Mouse (Mus musculus) frontal cortex, adult (tissue): ENCODE data around the gene 1810046K07Rik.

Experiments used
- ATAC-seq: cut with Nextera tagmentation; 2 replicates; pipeline ENCODE4 v1.9.2; 2017; ENCODE audit warnings: mild to moderate bottlenecking, moderate library complexity, mixed read lengths; ENCODE audit not compliant: low TSS enrichment

Gene 1810046K07Rik

GRCm38 (mm10) chr9:51305146-51305545 is 23.6 kb downstream of the 1810046K07Rik start:
- ATAC-seq = peak; percentile 80

- no peak for ATAC-seq
Measured at GRCm38 (mm10) chr9:51303980-51304379, 24.7 kb downstream of the 1810046K07Rik start.

DNA sequence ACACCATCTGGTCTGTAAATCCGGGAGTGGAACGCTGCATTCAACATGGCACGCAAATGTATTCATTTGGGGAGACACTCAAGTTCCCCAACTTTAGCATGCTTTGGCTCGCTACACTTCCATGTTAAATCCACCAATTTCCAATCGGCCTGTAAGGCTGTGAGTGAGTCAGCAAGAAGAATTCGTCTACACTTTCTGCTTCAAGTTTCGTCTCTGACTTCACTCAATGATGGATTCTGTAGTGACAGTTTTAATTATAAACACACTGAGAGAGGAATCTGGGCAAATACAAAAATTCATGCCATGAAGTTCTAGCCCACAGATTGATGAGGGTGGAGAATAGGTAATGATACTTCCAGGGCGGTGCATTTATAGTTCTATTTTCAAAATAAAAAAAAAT is 35.2 kb downstream of the 1810046K07Rik start:
- no peak for ATAC-seq

GRCm38 (mm10) chr9:51292674-51293073 is 36.0 kb downstream of the 1810046K07Rik start:
- ATAC-seq = peak; percentile 95

DNA sequence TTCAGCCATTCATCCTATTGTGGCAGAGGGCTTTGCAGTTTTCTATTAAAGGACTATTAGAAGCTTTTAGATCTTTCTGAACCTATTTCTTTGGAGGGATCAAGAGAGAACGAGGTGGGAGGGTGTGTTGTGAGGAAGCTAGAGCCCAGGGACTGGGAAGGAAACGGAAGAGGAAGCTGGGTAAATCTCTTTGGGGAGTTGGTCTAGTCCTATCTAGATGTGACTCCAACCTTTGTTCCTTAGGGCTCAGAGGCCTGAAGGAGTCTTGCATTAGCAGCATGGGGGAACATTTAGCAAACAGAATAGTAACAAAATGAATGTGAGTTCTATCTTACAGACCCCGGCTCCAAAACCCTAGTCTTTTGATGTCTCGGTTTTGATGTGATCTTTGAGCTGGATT is 37.7 kb downstream of the 1810046K07Rik start:
- ATAC-seq = no peak

GRCm38 (mm10) chr9:51286079-51286478 is 42.6 kb downstream of the 1810046K07Rik start:
- ATAC-seq = no peak

- peak; percentile 98 for ATAC-seq
Measured at GRCm38 (mm10) chr9:51278500-51279381, 50.0 kb downstream of the 1810046K07Rik start, which contains the start of gene Colca2. Colca2 (minus strand) TSS chr9:51278569.

- ATAC-seq = no peak
Measured at GRCm38 (mm10) chr9:51277834-51278498, 50.8 kb downstream of the 1810046K07Rik start.

- ATAC-seq = no peak
Measured at GRCm38 (mm10) chr9:51274678-51275077, 54.0 kb downstream of the 1810046K07Rik start.

DNA sequence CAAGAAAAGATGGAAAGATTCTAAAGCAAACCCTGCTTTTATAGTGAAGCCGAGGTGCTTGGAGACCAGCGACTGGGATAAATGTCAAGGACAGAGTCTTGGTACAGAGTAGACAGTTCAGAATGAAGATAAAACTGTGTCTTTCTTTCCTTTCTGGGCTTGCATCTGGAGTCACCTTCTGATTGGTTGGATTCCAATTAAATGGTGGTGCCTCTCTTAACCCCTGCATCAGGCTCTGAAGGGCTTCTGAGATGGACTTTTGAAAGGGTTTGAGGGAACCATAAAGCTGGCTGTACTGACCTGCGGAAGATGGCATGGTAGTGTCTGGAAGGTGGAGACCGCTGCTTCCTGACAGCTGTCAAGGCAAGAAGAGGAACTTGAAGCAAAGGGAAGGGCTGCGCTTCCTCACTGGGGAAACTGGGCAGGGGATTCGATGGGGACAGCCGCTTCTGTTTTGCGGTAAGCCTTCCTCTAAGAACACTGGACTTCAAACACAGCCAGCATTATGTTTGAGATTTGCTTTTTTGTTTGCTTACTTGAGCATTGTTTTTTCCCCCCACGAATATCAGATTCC is 55.0 kb downstream of the 1810046K07Rik start:
- no peak for ATAC-seq

- no peak for ATAC-seq
Measured at GRCm38 (mm10) chr9:51272102-51272501, 56.6 kb downstream of the 1810046K07Rik start.

DNA sequence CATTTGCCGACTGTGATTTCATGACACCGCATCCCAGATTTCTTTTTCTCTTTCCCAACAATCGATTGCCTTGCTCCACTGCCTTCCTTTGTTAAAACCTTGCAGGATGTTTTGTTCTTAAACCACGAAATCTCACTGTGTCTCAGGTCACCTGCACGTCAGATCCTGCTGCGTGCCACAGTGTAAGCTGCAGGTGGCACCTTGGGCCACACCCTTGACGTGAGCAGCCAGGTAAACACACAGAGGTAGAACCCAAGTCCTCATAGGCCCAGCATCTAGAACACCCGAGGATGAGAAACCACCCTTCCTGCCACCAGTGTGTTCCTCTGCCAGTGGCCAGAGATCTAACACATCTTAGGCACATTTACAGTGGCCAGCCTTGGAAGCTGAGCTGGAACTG is 57.6 kb downstream of the 1810046K07Rik start:
- no peak for ATAC-seq

GRCm38 (mm10) chr9:51268852-51269251 is 59.9 kb downstream of the 1810046K07Rik start:
- no peak for ATAC-seq

DNA sequence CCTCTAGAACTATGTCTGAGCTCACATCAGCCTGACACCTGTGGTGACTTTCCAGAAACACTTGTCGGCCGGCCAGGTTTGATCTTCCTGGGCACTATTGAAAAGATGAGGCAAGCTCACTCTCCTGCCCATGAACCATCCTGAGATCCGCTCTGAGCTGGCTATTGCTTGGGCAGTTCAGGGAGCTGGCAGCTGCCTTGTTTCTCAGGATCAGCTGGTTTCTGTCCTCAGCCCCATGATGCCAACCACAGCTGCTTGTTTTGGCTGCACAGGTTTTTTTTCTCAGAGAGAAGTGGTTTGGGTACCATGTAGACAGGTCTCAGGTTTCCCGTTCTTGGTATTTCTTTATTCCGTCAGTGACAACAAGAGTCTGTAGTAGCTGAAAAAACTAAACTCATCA is 70.3 kb downstream of the 1810046K07Rik start:
- ATAC-seq = no peak

DNA sequence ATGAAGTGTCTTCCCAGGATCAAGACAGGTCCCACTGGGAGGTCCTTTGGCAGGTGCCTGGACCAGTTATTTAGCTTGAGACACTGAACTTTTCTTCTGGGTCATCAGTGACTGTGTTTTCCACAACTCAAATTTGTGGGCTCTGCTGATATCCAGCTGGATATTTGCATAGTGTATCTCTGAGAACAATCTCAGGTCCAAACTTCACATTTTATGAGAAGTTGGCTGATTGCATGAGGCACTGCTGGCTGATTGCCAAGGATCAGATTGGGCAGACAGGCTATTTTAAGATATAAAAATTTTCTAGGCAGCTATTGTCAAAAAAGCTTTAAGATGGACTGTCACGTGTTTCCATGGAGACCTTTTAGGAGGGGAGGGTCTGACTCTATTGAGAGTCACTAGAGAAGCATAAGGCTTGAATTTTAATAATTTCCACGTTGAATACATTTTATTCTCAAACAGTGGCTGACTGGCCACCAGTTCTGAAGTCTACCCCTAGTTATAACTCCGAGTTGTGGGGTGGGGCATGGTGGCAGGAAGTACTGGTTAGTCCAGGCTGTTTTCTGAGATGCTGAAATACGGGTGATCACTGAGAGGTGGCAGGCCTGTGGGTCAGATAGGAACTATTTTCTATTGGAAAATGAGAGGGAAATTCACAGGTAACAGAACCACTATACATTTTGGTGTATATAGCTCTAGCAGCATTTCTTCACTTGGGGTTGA is 71.8 kb downstream of the 1810046K07Rik start:
- no peak for ATAC-seq
